Mouse (Mus musculus) liver, embryonic 14.5 days (tissue): ENCODE results near the gene Erh. TPM values are rescaled to one million over a fixed set of nuclear protein-coding genes. Genes with fewer than 3 reads are reported as not detected.

ENCODE experiments used
- ATAC-seq: fragments of 200-750 bp; cut with Nextera tagmentation; 2 replicates; pipeline ENCODE4 v1.8.0; 2017; ENCODE audit warnings: moderate number of reproducible peaks, mild to moderate bottlenecking, moderate library complexity; ENCODE audit not compliant: insufficient read depth
- DNase-seq, 3 experiments: peaks; one replicate each; pipeline ENCODE4 v3.0.0-alpha.2; 2012 to 2013; ENCODE audit warnings: low read depth in 3 of 3, low spot score in 3 of 3
- H3K27ac ChIP-seq: fragments of 300-500 bp; sonication (generic); 2 replicates; pipeline ENCODE4 v1.5.1; 2014; ENCODE audit warnings: moderate library complexity, mild to moderate bottlenecking, control low read depth, inconsistent platforms
- H3K27me3 ChIP-seq: fragments of 300-500 bp; sonication (generic); 2 replicates; pipeline ENCODE4 v1.6.1; 2014; ENCODE audit warnings: mild to moderate bottlenecking, low read length, moderate library complexity; ENCODE audit not compliant: control insufficient read depth, insufficient read depth
- H3K36me3 ChIP-seq: fragments of 300-500 bp; sonication (generic); replicated peaks from 2 replicates; pipeline ENCODE4 v1.6.1; 2014; ENCODE audit warnings: low read depth; ENCODE audit not compliant: control insufficient read depth, insufficient read depth
- H3K4me1 ChIP-seq, 2 experiments: fragments of 200-500 bp in 1 of 2; fragments of 300-500 bp in 1 of 2; sonication (generic) in 1 of 2; replicated peaks; 2 replicates each; pipeline ENCODE4 v1.6.1; 2012 to 2014; ENCODE audit warnings: antibody characterized with exemption in 1 of 2, inconsistent platforms in 1 of 2, low read length in 1 of 2; ENCODE audit not compliant: control insufficient read depth in 2 of 2, insufficient read depth in 2 of 2
- H3K4me2 ChIP-seq: fragments of 300-500 bp; sonication (generic); 2 replicates; pipeline ENCODE4 v1.6.1; 2014; ENCODE audit warnings: low read depth, mild to moderate bottlenecking, control low read depth, moderate library complexity
- H3K4me3 ChIP-seq, 2 experiments: fragments of 200-500 bp in 1 of 2; fragments of 300-500 bp in 1 of 2; sonication (generic) in 1 of 2; 2 replicates each; pipeline ENCODE4 v1.5.1; 2012 to 2014; ENCODE audit warnings: low read depth in 2 of 2, low read length in 2 of 2, mild to moderate bottlenecking in 2 of 2, control low read depth in 1 of 2, inconsistent platforms in 1 of 2, moderate library complexity in 1 of 2; ENCODE audit not compliant: insufficient read depth in 1 of 2
- H3K9ac ChIP-seq: fragments of 300-500 bp; sonication (generic); replicated peaks from 2 replicates; pipeline ENCODE4 v1.6.1; 2014; ENCODE audit warnings: mild to moderate bottlenecking, control low read depth, moderate library complexity
- H3K9me3 ChIP-seq: fragments of 300-500 bp; sonication (generic); 2 replicates; pipeline ENCODE4 v1.6.1; 2016; ENCODE audit warnings: low read length, mixed read lengths; ENCODE audit not compliant: control insufficient read depth
- CTCF ChIP-seq: IDR thresholded peaks from 2 replicates; pipeline ENCODE4 v1.5.1; 2016; ENCODE audit warnings: antibody characterized with exemption, low read depth, control low read depth
- EP300 ChIP-seq: IDR thresholded peaks from 2 replicates; pipeline ENCODE4 v1.6.1; 2016; ENCODE audit warnings: antibody characterized with exemption, low read depth
- WGBS: fragments of 180-500 bp; shearing (Covaris S2); extraction: QIAGEN DNeasy Blood & Tissue Kit; methylation state at CpG from one replicate; pipeline ENCODE4 v1.1.7; 2014; ENCODE audit not compliant: insufficient replicate concordance; 5-methylcytosine and 5-hydroxymethylcytosine counted together
- polyA plus RNA-seq, 2 experiments: library from polyadenylated mRNA; depleted of rRNA in 1 of 2; stranded (reverse) in 1 of 2; unstranded in 1 of 2; fragments of >200 nt; fragmentation: Nextera tagmentation in 1 of 2; extraction: Ambion mirVana in 1 of 2; gene quantifications; 2 replicates each; pipeline versions ENCODE4 v1.2.1 to v1.2.3; 2012 to 2014

The Erh gene
- polyA plus RNA-seq, 2 experiments, result 123 to 144 TPM

DNA sequence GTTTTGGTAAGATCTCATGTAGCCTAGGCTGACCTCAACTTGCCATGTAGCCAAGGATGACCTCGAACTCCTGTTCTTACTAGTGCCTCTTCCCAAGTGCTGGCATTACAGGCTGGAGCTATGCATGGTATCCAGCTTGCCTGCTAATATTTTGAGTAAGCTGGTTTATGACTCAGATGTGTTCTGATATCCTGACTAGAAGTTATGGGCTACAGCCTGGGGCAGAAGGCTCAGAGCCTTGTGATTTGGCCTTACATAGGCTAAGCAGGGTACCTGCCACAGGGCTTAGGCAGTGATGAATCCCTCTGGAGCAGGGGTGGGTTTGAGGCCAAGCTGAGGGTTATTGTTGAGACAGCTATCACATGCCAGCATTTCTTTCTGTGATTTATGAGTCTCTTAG lies 35.6 kb downstream of the Erh start:
- no peak for TF ChIP-seq CTCF
- TF ChIP-seq EP300, result no peak
- H3K9ac ChIP-seq, result no peak overlapping the region
- peaks cover 0 to 7% of the 10 kb centered on the region in 2 experiments; a peak in 1 of 4 replicates for H3K4me1 ChIP-seq
- H3K36me3 ChIP-seq, result no peaks in the 10 kb centered on the region
- DNase-seq, result no peak
- H3K9me3 ChIP-seq, result no peaks in the 10 kb centered on the region
- H3K27ac ChIP-seq, result no peak overlapping the region
- no peak overlapping the region for H3K4me3 ChIP-seq
- WGBS, result 44% methylated on average over 1 of the region's 1 CpGs
- no peak for ATAC-seq
- H3K4me2 ChIP-seq, result no peak overlapping the region
- H3K27me3 ChIP-seq, result no peaks in the 10 kb centered on the region

DNA sequence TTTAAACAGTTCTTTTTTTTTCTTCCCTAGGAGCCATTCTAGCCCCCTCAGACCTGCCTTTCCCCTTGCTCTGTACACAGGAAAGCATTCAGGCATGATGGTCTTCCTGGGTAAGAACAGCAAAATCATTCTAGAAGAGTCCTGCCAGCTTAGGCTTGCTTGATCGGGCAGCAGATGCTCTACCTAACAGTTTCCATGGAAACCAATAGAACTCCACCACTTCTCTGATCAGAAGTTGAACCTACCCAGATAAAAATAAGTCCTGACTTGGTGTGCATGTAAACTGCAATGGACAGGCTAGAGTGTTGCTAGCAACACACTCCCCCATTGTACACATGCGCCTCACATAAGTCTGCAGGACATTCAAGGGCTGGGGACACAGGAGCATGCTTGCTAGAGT lies 39.9 kb downstream of the Erh start:
- 78% methylated on average over 2 of the region's 2 CpGs for WGBS
- DNase-seq, result no peak
- Histone ChIP-seq H3K9me3 (no peaks in the 10 kb centered on the region), H3K9ac (no peak overlapping the region), H3K27ac (no peak overlapping the region), H3K36me3 (no peaks in the 10 kb centered on the region), H3K4me1 (peaks cover 0 to 18% of the 10 kb centered on the region in 2 experiments; a peak in 2 of 4 replicates), H3K27me3 (no peaks in the 10 kb centered on the region), H3K4me3 (no peak overlapping the region), H3K4me2 (no peak overlapping the region)
- TF ChIP-seq EP300 (no peak), CTCF (no peak)
- ATAC-seq, result no peak

DNA sequence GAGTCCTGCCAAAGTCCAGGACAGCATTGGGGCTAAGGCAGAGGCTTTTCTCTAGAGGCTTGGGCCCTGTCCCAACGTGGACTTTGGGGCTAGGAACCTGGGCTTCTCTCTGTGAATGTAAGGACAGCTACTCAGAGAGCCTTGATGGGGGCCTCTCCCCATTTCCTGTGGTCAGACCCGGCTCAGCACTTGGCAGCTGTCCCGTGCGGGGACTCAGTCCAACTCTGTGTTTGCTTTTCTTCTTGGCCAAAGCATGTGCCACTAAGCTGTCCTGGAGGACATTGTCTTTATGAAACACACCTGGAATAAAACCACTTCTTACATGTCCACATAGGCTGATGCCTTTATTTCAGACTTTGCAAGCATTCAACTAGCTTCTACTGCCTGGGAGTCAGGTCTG lies 40.6 kb downstream of the Erh start:
- H3K9me3 ChIP-seq, result no peaks in the 10 kb centered on the region
- no peaks in the 10 kb centered on the region for H3K36me3 ChIP-seq
- 12% methylated on average over 4 of the region's 4 CpGs for WGBS
- H3K4me1 ChIP-seq, result peaks cover 0 to 18% of the 10 kb centered on the region in 2 experiments; a peak in 2 of 4 replicates
- DNase-seq, result no peak
- ATAC-seq, result no peak
- no peak overlapping the region for H3K27ac ChIP-seq
- no peak overlapping the region for H3K4me2 ChIP-seq
- no peak overlapping the region for H3K4me3 ChIP-seq
- TF ChIP-seq EP300 (no peak), CTCF (no peak)
- no peak overlapping the region for H3K9ac ChIP-seq
- H3K27me3 ChIP-seq, result no peaks in the 10 kb centered on the region

DNA sequence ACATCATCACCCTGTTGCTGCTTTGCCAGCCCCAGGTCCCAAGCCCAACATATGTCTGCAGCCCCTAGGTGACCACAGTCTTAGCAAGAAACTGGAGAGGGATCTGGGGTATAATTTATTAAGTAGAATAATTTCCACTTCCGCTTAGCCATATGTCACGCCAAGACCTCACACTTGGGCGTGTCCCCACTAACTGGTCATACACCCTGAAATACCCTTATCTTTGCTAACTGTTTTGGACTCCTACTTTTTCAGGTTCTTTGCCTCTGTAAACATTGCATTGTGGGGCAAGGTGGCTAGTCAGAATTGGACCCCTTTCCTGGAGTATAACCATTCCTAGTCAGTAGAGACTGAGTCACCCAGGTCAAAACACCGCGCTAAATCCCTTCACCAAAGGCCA lies 41.7 kb downstream of the Erh start:
- ATAC-seq (no peak), DNase-seq (no peak)
- Histone ChIP-seq H3K4me2 (no peak overlapping the region), H3K9me3 (no peaks in the 10 kb centered on the region), H3K27ac (no peak overlapping the region), H3K4me1 (peaks cover 0 to 18% of the 10 kb centered on the region in 2 experiments; a peak in 2 of 4 replicates), H3K36me3 (no peaks in the 10 kb centered on the region), H3K9ac (no peak overlapping the region), H3K4me3 (no peak overlapping the region), H3K27me3 (no peaks in the 10 kb centered on the region)
- 64% methylated on average over 5 of the region's 5 CpGs for WGBS
- TF ChIP-seq EP300, result no peak
- no peak for TF ChIP-seq CTCF

DNA sequence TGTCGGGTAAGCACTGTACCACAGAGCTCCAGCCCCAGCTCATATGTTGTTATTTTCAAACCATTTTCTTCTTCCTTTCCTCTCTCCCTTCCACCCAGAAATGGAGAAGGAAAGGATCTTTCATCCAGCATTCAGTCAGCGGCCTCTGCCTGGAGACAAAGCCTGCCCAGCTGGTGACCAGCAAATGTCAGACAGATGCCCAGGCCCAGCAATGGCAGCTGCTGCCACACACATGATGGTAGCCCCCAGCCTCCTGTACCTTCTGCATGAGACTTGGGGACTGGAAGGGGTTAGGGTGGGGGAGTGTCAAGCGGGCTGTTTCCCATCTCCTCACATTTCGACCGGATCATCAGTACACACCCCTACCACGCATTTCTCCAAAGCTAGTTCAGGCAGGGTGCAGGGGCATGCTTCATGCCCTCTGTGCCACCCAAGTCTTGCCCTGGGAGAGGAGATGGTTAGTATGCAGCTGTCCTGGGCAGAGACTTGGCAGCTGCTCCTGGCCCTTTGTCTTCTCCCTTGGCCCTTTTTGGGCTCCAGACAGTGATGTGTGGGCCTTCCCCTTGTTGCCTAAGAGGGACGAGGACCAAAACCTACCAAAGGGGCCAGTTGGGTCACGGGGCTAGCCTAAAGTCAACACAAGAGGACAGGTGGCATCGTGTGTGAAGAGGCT lies 42.4 kb downstream of the Erh start:
- Histone ChIP-seq H3K27me3 (no peaks in the 10 kb centered on the region), H3K4me2 (no peak overlapping the region), H3K4me3 (no peak overlapping the region), H3K4me1 (peaks cover 0 to 18% of the 10 kb centered on the region in 2 experiments; a peak in 2 of 4 replicates), H3K27ac (no peak overlapping the region), H3K9ac (no peak overlapping the region), H3K9me3 (no peaks in the 10 kb centered on the region), H3K36me3 (no peaks in the 10 kb centered on the region)
- no peak for ATAC-seq
- WGBS, result 71% methylated on average over 9 of the region's 9 CpGs
- no peak for DNase-seq
- no peak for TF ChIP-seq CTCF
- TF ChIP-seq EP300, result no peak
